Mouse (Mus musculus) regulatory T cell (primary cell): ENCODE results near the gene Phlda2.

Experiments
- in situ Hi-C: fragments of 300-600 bp; cut with MboI, MseI; formaldehyde crosslinking; loops from one replicate; pipeline ENCODE4 v1.15.1; 2025; ENCODE audit warnings: high pct_unique_total_duplicates

Gene Phlda2

GRCm38 (mm10) chr7:143503926-143504325 is 976 bp upstream of the Phlda2 start:
- in situ Hi-C loops, result no loop called here

GRCm38 (mm10) chr7:143501643-143502417 is 1.1 kb downstream of the Phlda2 start:
- in situ Hi-C loops, result no loop called here

DNA sequence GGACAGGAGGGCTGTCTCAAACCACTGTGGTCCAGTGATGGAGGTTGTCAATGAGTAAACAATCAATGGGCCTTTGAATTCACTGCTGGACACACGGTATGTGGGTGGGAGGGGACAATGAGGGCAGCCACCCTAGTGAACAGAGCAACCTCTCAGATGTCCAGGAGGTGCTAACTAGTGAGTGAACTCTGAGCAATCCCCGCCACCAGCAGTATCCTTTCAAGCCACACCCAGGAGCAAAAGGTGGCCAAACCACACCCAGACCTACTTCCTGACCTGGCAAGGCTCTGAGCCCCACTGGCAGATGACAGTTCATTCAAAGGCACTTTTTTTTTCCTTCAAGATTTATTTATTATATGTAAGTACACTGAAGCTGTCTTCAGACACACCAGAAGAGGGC is 2.0 kb downstream of the Phlda2 start:
- in situ Hi-C loops, result no loop called here

- in situ Hi-C loops, result no loop called here
Observed at GRCm38 (mm10) chr7:143498584-143498983, 4.4 kb downstream of the Phlda2 start.

DNA sequence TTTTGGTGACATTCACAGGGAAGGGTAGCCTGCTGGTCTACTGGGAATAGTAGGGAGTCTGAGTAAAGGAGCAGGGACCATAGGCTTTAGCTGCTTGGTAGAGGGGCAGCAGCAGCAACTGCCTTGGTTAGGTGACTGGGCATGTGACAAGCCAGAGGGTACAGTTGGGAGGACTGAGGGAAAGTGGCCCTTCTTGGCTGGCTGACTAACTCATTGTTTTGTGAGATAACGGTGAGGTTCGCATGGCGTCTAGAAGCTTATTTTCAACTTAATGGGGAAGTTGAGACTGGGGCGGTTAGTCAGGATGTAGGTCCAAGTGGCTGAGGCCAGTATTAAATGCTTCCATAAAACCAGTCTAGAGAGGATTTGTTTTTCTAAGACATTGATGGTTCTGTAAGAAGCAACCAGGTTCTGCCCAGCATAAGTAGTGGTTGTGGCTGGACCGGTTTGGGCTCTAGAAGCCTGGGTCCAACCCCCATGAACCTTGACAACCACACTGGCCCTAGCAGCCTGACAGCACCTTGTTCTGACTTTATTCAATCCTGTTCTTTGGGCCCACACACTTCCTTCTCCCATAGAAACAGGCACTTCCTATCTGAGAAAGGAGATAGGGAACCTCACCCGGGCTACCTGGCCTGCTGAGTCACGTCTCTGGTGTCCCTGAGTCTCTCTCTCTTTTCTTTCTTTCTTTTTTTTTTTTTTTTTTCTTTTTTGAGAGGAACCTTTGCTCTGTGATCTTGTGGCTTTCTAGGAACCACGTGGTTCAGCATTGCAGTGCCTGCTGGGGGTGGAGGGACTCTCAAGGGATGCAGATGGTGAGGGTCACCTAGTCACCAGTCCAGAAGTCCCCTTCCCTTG is 7.6 kb downstream of the Phlda2 start:
- in situ Hi-C loops, result no loop called here

DNA sequence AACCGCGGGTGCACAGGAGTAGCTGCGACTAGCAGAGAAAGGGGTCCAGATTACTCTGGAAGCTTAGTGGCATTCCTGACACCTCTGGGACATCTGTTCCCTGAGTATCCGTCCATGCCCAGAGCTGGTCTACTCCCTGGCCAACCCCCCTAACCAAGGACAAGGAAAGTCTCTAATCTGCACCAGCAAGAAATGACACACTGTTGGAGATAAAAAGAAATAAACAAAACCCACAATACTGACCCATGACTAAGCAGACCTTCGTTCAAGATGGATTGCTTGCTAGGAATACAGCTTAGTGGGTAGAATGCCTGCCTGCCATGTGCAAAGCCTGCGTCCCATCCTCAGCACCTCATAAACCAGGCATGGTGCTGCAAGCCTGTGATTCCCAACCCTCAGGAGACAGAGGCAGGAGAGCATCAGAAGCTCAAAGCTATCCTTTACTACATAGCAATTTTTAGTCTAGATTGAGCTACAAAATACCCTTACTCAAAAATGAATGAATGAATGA is 9.3 kb downstream of the Phlda2 start:
- in situ Hi-C loops, result no loop called here

GRCm38 (mm10) chr7:143489735-143490134 is 13.2 kb downstream of the Phlda2 start:
- in situ Hi-C loops, result no loop called here

DNA sequence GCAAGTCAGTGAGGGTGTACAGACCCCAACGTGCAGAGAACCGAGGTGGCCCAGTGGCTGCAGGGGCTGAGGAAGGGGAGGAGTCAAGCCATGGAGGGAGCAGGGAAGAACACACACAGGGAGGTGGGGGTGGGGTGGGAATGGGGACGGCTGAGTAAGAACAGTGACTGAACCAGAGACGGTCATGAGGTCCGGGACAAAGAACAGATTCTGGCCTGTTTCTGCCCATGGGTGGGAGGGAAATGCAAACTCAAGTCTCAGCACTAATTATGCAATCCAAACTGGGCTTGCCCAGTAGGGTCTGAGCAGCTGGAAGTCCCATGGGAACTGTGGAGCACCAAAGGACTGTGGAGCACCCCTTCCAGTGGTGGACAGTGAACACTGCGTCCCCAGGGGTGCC is 20.4 kb downstream of the Phlda2 start:
- in situ Hi-C loops, result no loop called here

DNA sequence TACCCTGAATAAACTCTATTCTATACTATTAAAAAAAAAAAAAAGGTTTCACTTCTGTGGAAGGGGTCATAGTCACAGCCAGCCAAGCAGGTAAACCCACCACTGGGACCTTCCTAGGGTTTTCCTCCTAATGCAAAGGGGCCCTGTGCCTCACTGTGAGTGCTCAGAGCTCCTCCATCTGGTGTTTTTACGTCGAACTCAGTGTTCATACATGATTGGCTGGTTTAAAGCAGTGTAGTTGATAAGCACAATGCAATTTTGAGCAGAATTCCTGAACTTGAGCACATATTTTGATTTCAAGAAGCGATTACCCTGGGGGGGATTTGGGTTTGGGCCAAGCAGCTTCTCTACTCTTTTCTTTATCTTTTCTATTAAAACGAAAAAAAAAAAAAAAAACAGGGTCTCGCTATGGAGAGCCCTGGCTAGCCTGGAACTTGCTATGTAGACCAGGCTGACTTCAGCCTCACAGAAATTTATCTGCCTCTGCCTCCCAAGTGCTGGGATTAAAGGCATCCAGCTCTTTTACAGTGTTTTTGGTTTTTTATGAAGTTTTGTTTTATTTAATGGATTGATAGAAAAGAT is 21.1 kb downstream of the Phlda2 start:
- in situ Hi-C loops, result no loop called here

- in situ Hi-C loops, result no loop called here
Observed at GRCm38 (mm10) chr7:143480498-143480897, 22.5 kb downstream of the Phlda2 start.

DNA sequence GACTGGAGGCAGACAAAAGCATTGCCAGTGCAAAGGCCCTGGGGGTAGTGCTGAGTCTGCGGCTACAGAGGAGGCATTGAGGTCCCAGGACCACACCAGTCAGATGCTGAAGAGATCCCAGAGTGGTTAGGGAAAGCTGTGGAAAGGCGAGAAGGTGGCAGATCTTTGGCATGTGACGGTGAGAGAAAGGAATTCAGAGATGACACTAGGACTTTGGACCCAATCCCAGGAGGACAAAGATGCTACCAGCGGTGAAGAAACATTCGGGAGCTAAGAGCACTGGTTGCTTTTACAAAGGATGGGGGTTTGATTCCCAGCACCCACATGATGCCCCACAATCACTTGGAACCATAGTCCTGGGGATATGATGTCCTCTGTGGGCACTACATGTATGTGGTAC is 25.1 kb downstream of the Phlda2 start:
- in situ Hi-C loops, result no loop called here

DNA sequence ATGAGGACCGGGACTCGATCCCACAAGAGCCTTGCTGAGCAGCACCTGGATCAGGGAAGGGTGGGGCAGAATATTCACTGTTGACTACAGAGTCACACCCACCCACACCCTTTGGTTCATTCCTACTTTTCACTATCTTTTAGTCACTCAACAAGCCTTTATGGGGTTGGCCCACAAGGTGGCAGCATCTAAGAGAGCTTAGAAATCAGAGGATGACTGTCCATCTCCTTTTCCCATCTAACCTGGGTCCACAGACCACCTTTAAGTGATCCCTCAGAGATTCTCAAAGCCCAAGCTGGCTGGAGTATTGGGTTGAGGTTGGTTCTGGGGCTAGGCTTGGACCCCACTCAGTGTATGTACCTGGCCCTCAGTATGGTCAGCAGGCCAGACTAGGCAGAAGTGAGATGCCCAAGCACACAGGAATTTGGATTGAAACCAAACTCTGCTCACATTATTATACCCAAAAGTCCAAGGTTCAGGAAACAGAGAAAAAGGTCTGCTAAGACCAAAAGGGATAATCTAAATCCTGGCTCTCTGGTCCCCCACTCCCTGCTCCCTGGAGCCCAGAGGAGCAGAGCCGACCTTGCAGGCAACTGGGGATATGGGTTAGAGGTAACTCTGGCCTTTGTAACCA is 26.1 kb downstream of the Phlda2 start:
- in situ Hi-C loops, result no loop called here

- in situ Hi-C loops, result no loop called here
Observed at GRCm38 (mm10) chr7:143475876-143476275, 27.1 kb downstream of the Phlda2 start.

DNA sequence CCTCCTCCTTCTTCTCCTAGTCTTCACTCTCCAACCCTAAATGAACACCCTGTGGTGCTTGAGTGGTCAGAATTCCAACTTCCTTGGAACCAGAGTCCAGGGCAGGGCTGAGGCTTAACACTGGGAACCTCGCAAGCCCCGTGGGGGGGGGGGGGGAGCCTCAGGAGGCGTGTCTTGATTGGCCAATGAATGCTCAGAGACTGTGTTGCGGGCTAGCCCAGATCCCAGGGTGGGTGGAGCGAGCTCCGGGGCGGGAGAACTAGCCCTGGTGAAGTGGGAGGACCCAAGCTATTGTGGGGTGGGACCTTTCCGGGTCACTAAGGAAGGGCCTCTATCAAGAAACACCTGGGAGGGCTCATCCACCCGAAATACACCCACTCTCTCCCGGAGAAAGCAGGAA is 28.1 kb downstream of the Phlda2 start:
- in situ Hi-C loops, result no loop called here

DNA sequence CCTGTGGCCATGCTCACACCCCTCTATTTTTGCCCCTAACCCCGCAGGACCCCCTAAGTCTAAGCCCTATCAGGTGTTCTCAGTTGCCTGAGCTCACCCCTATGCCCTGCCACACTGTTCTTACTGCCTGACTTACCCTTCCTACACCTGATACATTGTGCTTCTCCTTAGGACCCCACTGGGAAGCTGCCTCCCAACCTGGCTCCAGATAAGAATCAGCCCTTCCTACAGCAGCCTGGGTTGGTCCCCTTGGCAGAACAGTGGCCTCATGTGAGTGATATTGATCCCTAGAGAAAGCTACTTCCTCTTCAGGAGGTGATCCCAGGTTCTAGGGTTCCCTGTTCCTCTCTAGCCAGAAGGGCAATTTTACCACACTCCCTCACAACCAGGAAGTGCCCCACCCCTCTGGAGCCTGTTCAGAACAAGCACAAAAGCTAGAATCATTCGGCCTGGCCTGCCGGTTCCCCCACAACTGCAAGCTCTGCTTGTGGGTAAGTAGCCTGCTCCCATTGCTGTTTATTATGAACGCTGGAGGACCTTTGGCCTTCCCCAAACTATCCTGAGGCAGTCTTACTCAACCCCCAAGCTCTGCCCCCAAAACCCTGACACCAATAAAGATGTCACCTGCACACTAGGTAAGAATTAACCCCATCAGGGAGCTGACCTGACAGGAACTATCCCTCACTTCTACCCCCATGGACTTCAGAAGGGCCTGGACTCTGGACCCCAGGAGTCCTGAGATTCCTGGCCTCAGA is 29.4 kb downstream of the Phlda2 start, which contains the start of gene Slc22a18:
Gene Slc22a18, plus strand, starts transcription at position 390 of the 755 bp plus-strand sequence.
- in situ Hi-C loops, result no loop called here

DNA sequence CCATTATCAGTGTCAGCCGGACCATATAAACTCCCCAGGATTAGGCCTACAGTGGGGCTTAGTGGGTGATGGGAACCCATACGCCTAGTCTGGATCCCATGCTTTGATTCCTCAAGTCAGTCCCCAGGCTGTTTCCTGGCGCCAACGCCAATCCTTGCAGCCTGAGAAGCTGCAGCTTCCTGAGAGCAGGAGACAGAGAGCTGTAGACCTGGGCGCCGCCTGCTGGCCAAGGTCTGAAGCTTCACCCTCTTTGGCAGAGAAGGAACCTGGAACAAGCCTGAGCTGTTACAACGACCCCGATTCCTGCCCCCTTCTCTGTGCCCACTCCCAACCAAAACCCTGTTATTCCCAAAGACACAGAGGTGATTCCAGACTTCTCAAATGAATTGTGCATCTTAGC is 33.0 kb downstream of the Phlda2 start:
- in situ Hi-C loops, result loop anchor here (5.0 kb wide), 1 partner anchor 318 kb away; no protein-coding TSS in a partner anchor

DNA sequence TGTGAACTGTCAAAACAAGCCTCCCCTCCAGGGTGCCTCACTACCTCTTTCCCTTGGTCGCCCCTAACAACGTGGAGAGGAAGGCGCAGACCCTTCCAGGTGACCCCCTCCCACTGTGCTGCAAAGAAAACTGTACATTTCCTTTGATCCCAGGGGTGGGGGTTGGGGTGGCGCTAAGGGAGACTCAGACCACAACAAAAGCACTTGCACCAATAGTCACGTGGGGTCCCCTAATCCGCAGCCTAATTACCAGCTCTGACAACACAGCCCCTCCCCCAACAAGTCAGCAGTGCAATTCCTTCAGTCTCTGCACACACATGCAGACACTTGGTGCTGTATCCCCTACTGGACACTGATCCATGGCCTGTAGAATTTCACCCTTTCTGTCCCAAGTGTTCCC is 35.2 kb downstream of the Phlda2 start:
- in situ Hi-C loops, result loop anchor here (5.0 kb wide), 1 partner anchor 315 kb away; no protein-coding TSS in a partner anchor

- in situ Hi-C loops, result loop anchor here (5.0 kb wide), 1 partner anchor 314 kb away; no protein-coding TSS in a partner anchor
Observed at GRCm38 (mm10) chr7:143466099-143466677, 36.8 kb downstream of the Phlda2 start.

- in situ Hi-C loops, result loop anchor here (5.0 kb wide), 1 partner anchor 313 kb away; no protein-coding TSS in a partner anchor
Observed at GRCm38 (mm10) chr7:143464811-143465560, 38.0 kb downstream of the Phlda2 start.
